Mouse (Mus musculus): ENCODE results near the gene Fbp2. TPM values are rescaled to one million over a fixed set of nuclear protein-coding genes. Genes with fewer than 3 reads are reported as not detected.

Fbp2 gene
- polyA plus RNA-seq (2012; fragmentation: generic; extraction: Trizol): 0.20 TPM

GRCm38 (mm10) chr13:62857941-62858915 lies at the start of gene Fbp2:
TSS of gene Fbp2 (minus strand) at chr13:62858422.
- Histone ChIP-seq H3K79me2 (ENCODE audit: control insufficient read depth, insufficient read depth) (no peaks in the 10 kb centered on the region), H3K4me2 (ENCODE audit: low read depth) (no peak within 1 kb of the TSS), H3K27me3 (ENCODE audit: control insufficient read depth, insufficient read depth, insufficient read length) (no peaks in the 10 kb centered on the region), H3ac (ENCODE audit: control insufficient read depth, insufficient read length) (no peak within 1 kb of the TSS), H3K4me3 (no peak within 1 kb of the TSS), H3K36me3 (ENCODE audit: control insufficient read depth, insufficient read depth) (no peaks in the 10 kb centered on the region)
- TF ChIP-seq USF1 (IDR thresholded peaks at IDR 0.05; ENCODE audit: low read depth) (peak; percentile 42), MYOG (IDR thresholded peaks at IDR 0.05; ENCODE audit: control insufficient read depth in 1 of 3, insufficient read depth in 1 of 3, insufficient read length in 2 of 3, low read depth in 2 of 3) (peak in 2 of 3 experiments; percentile 21 to 45), MYOD1 (IDR thresholded peaks at IDR 0.05; ENCODE audit: control insufficient read depth in 1 of 3, insufficient read length in 2 of 3, low read depth in 2 of 3) (peak in 1 of 3 experiments; percentile 75), POLR2A (IDR thresholded peaks at IDR 0.05; ENCODE audit: insufficient read length, low read depth) (no peak), POLR2AphosphoS2 (IDR thresholded peaks at IDR 0.05; ENCODE audit: insufficient read length, low read depth) (no peak), CEBPB (IDR thresholded peaks at IDR 0.05; ENCODE audit: insufficient read depth, poor library complexity, severe bottlenecking) (no peak), MAX (IDR thresholded peaks at IDR 0.05; ENCODE audit: low read depth) (no peak), E2F4 (IDR thresholded peaks at IDR 0.05; ENCODE audit: insufficient read depth) (no peak), REST (IDR thresholded peaks at IDR 0.05; ENCODE audit: insufficient read depth, insufficient read length) (no peak), SRF (IDR thresholded peaks at IDR 0.05; ENCODE audit: control insufficient read depth, insufficient read length, low read depth) (no peak)

DNA sequence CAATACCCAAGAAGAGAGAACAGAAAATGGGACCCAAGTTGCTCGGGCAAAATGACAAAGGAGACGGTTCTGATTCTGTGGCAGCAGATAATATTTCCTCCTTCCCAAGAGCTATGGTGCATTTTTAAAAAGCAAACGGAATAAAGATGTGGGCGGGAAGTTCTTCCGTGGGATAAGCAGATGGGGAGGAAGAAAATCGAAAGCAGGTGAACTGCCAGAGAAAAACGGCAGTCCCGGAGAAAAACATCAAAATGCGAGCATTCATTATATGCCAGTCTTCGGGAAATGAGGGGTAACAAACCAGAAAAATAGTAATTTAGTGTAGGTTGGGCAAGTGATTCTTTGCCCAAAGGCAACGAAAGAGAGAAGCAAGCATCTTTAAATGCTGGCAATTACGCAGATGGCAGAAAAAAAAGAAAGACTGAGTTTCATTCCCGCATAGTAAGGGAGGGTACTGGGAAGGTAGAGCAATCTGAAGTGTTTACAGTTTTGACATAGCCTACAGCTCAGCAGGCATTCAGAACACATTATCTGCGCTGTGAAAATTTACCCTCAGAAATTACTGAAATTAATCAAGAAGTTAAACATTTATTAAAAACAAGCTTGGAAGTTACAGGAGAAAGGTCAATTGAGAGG lies 49.4 kb upstream of the Fbp2 start:
- no peaks in the 10 kb centered on the region for H3K36me3 ChIP-seq (ENCODE audit: control insufficient read depth, insufficient read depth)
- H3K4me2 ChIP-seq (ENCODE audit: low read depth): peak overlapping the region; percentile 20
- H3K79me2 ChIP-seq (ENCODE audit: control insufficient read depth, insufficient read depth): no peaks in the 10 kb centered on the region
- no peak overlapping the region for H3ac ChIP-seq (ENCODE audit: control insufficient read depth, insufficient read length)
- no peaks in the 10 kb centered on the region for H3K27me3 ChIP-seq (ENCODE audit: control insufficient read depth, insufficient read depth, insufficient read length)
- TF ChIP-seq SRF (IDR thresholded peaks at IDR 0.05; ENCODE audit: control insufficient read depth, insufficient read length, low read depth) (no peak), POLR2A (IDR thresholded peaks at IDR 0.05; ENCODE audit: insufficient read length, low read depth) (no peak), USF1 (IDR thresholded peaks at IDR 0.05; ENCODE audit: low read depth) (no peak), CEBPB (IDR thresholded peaks at IDR 0.05; ENCODE audit: insufficient read depth, poor library complexity, severe bottlenecking) (no peak), MYOD1 (IDR thresholded peaks at IDR 0.05; ENCODE audit: control insufficient read depth in 1 of 3, insufficient read length in 2 of 3, low read depth in 2 of 3) (no peak)
- no peak overlapping the region for H3K4me3 ChIP-seq

DNA sequence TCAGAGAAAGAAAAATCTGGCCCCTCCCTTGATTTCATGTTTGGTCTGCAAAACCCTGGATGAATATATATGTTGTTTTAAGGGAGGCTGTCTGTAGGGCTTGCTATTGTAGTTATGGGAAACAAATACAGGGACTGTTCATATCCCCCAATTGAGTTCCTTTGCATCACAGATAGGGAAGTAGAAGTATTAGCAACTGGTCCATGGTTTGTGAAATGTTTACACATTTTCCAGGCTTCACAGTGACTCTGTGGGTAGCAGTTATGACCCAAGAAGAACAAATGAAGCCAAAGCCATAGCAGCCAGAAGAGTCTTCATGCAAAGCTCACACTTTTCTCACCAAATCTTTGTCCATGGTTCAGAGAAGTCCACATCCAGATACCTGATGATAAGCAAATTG lies 42.9 kb upstream of the Fbp2 start:
- Histone ChIP-seq H3K36me3 (ENCODE audit: control insufficient read depth, insufficient read depth) (no peaks in the 10 kb centered on the region), H3K4me3 (no peak overlapping the region), H3K27me3 (ENCODE audit: control insufficient read depth, insufficient read depth, insufficient read length) (no peaks in the 10 kb centered on the region), H3K4me2 (ENCODE audit: low read depth) (no peak overlapping the region), H3K79me2 (ENCODE audit: control insufficient read depth, insufficient read depth) (no peaks in the 10 kb centered on the region), H3ac (ENCODE audit: control insufficient read depth, insufficient read length) (no peak overlapping the region)
- TF ChIP-seq MYOG (IDR thresholded peaks at IDR 0.05; ENCODE audit: control insufficient read depth in 1 of 3, insufficient read depth in 1 of 3, insufficient read length in 2 of 3, low read depth in 2 of 3) (no peak), CEBPB (IDR thresholded peaks at IDR 0.05; ENCODE audit: insufficient read depth, poor library complexity, severe bottlenecking) (no peak), MAX (IDR thresholded peaks at IDR 0.05; ENCODE audit: low read depth) (no peak), SRF (IDR thresholded peaks at IDR 0.05; ENCODE audit: control insufficient read depth, insufficient read length, low read depth) (no peak), POLR2AphosphoS2 (IDR thresholded peaks at IDR 0.05; ENCODE audit: insufficient read length, low read depth) (no peak), E2F4 (IDR thresholded peaks at IDR 0.05; ENCODE audit: insufficient read depth) (no peak), USF1 (IDR thresholded peaks at IDR 0.05; ENCODE audit: low read depth) (no peak), MYOD1 (IDR thresholded peaks at IDR 0.05; ENCODE audit: control insufficient read depth in 1 of 3, insufficient read length in 2 of 3, low read depth in 2 of 3) (no peak)

- no peak for TF ChIP-seq POLR2AphosphoS2 (IDR thresholded peaks at IDR 0.05; ENCODE audit: insufficient read length, low read depth)
- TF ChIP-seq MYOD1 (IDR thresholded peaks at IDR 0.05; ENCODE audit: control insufficient read depth in 1 of 3, insufficient read length in 2 of 3, low read depth in 2 of 3): no peak
- TF ChIP-seq E2F4 (IDR thresholded peaks at IDR 0.05; ENCODE audit: insufficient read depth): no peak
- no peak for TF ChIP-seq TCF3 (IDR thresholded peaks at IDR 0.05; ENCODE audit: insufficient read length, low read depth)
- TF ChIP-seq SRF (IDR thresholded peaks at IDR 0.05; ENCODE audit: control insufficient read depth, insufficient read length, low read depth): no peak
- TF ChIP-seq TCF12 (IDR thresholded peaks at IDR 0.05; ENCODE audit: insufficient read depth, poor library complexity, severe bottlenecking): no peak
- no peak for TF ChIP-seq MAX (IDR thresholded peaks at IDR 0.05; ENCODE audit: low read depth)
- no peak for TF ChIP-seq CEBPB (IDR thresholded peaks at IDR 0.05; ENCODE audit: insufficient read depth, poor library complexity, severe bottlenecking)
- TF ChIP-seq MYOG (IDR thresholded peaks at IDR 0.05; ENCODE audit: control insufficient read depth in 1 of 3, insufficient read depth in 1 of 3, insufficient read length in 2 of 3, low read depth in 2 of 3): no peak
- no peak for TF ChIP-seq POLR2A (IDR thresholded peaks at IDR 0.05; ENCODE audit: insufficient read length, low read depth)
- no peak overlapping the region for H3ac ChIP-seq (ENCODE audit: control insufficient read depth, insufficient read length)
- H3K4me2 ChIP-seq (ENCODE audit: low read depth): no peak overlapping the region
- no peaks in the 10 kb centered on the region for H3K79me2 ChIP-seq (ENCODE audit: control insufficient read depth, insufficient read depth)
- no peaks in the 10 kb centered on the region for H3K27me3 ChIP-seq (ENCODE audit: control insufficient read depth, insufficient read depth, insufficient read length)
- no peaks in the 10 kb centered on the region for H3K36me3 ChIP-seq (ENCODE audit: control insufficient read depth, insufficient read depth)
- H3K4me3 ChIP-seq: no peak overlapping the region
Observed at GRCm38 (mm10) chr13:62897927-62898646, 39.9 kb upstream of the Fbp2 start.

All from myocyte (in vitro differentiated cells).